Mouse (Mus musculus) spleen, embryonic (tissue): ENCODE data around the gene Hnf1b.

Source experiments
- CTCF ChIA-PET: fragments of 350-600 bp; sonication (Branson Sonifier 250); formaldehyde crosslinking; loops from one replicate; lab custom pipeline; 2022; lab: Charles Lee

Hnf1b gene

DNA sequence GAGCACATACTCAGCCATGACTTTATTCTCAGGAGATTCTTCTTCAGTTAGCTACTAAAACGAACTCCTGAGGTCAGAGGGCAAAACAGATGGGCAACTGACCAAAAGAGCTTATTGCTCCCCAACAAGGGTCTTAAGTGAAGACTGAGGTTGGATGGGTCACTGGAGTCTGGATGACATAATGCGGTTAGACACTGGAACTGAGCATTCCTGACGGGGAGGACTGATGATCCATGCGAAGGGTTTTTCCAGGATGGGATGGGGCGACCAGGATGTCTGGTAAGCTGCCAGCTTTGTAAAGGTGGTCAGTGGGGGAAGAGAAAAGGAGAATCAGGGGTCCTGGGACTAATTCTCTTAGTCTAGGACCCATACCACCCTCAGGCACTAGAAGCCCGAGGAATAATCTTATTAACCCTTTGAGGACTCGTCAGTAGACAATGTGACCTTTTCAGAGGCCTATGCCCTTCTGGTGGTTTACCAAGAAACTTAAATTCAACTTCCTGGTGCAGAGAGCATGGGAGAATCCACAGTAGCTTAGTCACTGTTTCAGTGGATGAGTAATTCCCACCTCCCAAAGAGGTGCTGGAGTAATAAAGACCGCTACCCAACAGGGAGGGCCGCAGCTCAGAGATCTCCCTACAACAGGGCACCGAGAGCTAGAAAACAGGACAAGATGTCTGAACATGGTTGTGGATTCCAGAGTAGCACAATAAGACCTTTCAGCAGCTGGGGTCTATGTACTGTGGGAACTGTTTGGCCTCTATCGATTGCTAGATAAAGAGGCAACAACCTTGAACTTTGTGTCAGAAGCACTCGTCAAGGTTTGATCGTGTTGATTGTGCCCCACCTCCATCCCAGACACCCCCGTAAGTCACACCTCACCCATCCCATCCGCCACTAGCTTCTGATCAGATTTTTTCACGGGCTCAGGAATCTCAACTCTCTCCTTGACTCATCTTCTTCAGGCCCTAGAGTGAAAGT lies 46.9 kb downstream of the Hnf1b start:
- CTCF ChIA-PET, result interaction anchor here (0.5 to 0.6 kb wide), 2 partner anchors 168 to 207 kb away, joined by 4 read pairs; no protein-coding TSS in a partner anchor

DNA sequence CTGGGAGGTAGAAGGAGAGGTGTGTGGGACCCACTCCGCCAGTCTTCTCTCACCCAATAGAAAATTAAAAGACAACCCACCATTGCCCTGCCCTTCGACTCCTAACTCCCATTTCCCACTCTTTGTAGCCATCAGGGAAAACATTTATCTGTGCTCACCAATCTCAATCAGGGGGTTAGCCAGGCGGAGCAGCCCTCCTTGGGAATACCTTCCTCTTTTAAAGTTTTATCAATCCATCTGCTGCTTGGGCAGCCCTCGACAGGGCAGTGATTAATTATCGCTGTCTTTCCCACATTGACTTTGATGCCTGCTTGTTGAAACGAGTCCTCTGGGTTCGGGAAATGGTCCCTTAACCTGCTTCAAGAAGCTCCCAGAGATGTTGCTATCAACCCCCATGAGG lies 47.7 kb downstream of the Hnf1b start:
- CTCF ChIA-PET, result no interaction called here

DNA sequence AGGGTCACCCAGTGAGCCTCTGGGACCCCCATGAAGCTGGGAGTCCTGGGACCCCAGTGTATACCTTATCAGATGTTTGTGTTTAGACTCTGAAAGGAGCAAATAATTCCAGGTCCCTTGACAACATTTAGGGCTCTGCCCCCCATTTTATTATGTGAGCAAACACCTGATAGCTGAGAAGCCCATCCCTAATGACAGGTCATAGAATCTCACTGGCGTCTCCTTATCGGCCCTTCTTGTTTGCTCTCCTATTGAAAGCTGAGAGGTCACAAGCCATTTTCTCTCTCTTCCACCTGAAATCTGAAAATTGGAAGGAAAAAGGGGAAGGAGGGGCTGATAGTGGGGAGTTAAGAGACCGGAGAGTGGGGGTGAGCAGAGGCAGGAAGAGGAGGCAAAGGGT lies 52.9 kb downstream of the Hnf1b start:
- CTCF ChIA-PET, result no interaction called here

DNA sequence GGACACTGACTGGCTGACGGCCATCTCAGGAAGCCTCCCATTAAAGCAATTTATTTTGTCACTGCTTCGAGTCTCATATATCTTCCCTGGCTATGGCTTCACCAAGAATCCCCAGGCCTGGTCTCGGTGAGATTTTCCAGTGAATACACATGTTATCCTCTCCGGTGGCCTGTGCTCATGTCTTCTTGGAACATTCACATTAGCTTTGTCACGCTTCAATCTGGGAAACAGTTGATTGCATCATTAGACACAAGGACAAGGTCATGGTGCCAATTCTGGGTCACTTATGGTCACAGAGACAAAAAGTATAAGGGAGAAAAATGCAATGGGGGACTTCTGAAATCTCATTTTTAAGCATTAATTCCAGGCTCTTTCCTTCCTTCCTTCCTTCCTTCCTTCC lies 55.9 kb downstream of the Hnf1b start:
- CTCF ChIA-PET, result no interaction called here

DNA sequence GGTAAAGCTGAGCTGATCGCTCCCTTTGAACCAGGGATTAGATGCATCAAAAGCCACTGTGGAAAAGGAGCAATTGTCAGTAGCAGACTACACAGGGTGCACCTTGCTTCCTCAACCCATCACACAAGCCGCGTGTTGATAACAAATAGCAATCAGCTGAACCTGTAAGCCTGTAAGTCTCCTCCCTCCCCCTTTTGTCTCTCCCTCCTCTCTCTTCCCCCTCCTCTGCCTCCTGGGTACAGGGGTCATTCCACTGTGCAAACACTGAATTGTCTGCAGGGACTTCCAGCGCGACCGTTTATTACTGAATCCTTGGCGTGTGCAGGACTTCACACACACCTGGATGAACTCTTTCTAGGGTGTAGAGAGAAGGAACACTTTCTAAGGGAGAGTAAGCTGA lies 58.5 kb downstream of the Hnf1b start:
- CTCF ChIA-PET, result no interaction called here

DNA sequence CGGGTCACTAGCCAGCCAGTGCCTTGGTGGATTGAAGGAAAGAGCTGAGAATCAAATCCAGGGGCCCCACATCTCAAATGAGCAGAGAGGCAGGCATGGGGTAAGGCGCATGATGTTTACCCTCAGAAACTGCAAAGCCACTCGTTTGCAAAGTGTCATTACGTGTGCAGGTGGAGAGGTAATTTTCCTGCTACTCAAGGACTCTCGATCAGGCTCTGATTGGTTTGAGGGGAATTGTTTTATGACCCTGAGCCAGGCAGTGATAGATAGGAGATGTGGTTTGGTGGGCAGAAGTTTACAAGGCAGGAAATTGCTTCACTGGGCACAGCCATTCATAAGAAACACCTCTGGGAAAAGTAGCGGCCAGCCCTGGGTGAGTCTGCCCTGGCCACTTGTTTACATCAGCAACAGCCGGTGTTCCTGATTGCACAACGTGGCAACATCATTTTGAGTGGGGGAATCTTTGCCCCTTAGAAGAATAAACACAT lies 64.0 kb downstream of the Hnf1b start:
- CTCF ChIA-PET, result no interaction called here

DNA sequence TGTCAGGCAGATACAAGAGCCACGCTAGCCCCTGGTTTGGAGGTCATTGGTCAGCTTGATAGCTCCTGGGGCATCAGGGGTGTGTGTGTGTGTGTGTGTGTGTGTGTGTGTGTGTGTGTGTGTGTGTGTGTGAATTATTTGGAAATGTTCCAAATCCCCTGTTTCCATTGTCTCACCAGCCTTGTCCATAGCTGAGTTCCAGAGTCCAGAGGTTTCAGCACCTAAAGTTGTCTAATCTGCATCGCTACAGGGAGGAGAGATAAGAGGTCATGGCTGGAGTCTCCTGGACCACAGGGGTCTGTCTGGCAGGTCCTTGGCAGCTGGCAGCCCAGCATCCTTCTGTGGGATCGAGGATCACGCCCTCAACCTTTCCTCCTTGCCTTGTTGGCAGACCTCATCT lies 64.6 kb downstream of the Hnf1b start:
- CTCF ChIA-PET, result no interaction called here

DNA sequence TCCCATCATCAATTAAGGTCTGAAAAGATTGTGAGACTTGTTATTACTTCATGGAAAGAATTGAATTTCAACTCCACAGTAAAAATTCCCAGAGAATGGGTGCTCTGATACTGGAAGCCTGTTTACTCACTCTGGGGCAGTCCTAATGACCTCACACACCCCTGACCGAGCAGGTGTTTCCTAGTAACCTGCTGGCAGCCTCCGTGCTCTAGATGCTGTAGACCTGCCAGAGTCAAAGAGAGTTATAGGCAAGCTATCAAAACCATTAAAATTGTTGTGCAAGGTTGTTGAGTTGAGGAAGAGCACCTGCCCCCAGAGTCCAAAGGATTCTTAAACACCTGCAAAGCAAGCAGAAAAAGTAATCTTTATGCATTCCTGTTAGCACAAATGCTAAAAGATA lies 72.7 kb downstream of the Hnf1b start:
- CTCF ChIA-PET, result no interaction called here

DNA sequence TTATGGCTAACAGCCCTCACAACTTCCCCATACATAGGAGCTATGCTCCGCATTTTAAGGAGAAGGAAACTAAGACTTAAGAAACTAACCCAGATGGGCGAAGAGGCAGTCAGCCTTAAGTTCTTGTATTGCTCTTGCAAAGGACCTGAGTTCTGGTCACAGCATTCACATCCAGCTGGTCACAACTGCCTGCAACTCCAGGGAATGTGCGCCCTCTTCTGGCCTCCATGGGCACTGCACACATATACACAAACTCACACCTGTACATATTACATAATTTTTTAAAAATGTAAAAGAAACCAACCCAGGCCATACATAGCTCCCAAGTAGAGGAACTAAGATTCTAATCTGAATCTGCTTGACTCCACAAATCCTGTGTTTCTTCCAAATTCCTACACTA lies 77.2 kb downstream of the Hnf1b start:
- CTCF ChIA-PET, result no interaction called here

DNA sequence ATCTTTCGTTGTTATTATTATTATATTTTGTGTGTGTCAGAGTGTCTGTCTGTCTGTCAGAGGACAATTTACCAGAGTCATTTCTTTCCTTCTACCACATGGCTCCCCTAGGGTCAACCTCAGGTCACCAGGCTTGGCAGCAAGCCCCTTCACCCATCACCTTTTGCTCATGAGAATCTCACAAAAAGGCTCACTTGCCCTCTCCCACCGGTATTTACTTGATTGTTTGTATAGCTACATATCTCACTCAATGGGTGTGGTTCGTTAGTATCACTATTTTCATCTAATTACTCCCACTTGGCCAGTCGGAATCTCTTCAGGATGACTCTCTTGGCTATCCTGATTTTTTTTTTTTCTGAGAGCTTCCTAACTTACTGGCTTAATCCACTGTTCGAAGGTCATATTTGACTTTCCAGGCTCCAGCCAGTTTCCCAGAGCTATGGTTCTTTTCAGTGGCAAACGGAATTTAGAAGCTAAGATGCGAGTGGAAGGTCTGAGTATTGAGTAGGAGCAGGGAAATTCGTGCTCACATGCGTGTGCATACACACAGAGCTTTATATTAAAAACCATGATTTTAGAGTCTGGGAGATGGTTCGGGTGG lies 82.7 kb downstream of the Hnf1b start:
- CTCF ChIA-PET, result interaction anchor here (0.6 kb wide), 1 partner anchor 105 kb away, joined by 4 read pairs; no protein-coding TSS in a partner anchor

DNA sequence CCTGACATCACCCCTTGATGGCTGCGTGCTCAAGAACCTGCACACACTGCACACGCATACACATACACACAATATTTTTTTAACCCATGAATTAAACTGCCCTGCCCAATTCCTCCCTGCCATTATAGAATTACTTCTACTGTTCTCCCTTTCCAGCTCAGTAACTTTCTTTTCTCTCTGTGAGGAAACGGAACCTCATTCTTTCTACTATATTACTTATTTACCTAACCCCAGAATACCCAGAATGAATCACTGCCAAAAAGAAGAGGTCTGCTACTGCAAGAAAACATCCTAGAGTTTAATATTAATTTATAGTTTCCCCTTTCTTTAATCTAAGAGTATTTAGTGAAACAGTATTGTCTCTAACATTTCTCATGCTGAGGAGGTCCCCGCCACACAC lies 83.5 kb downstream of the Hnf1b start:
- CTCF ChIA-PET, result no interaction called here

DNA sequence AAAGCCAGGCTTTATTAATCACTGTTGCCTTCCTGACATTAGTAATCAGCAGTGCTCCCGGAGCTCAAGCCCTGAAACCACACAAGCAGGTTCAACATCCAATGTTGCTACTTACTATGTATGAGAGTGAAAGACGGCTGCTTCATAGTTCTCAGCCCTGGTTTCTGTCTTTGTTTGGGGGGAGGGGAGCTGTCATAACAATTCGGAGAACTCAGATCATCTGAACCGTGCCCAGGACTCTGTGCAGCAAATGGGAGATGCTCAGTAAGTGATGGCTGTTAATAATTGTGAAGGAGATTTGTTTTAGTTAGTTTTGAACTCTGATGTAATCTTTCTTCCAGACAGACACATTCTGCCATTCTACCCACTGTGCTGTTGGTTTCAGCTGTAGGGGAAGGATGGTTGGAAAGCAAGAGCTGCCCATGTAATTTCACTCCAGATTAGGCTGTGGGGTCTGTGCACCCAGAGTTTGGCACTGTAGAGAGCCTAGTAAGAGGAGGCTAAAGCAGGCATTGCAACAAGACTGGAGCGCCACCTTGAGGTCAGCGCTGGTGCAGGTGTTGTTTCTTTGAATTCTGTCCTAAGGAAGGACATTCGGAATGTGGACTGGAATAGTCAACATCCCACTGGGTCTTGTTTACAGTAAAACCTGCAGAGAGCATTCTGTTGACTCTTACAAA lies 86.3 kb downstream of the Hnf1b start:
- CTCF ChIA-PET, result interaction anchor here (0.7 kb wide), 1 partner anchor 421 kb away, joined by 3 read pairs; no protein-coding TSS in a partner anchor

DNA sequence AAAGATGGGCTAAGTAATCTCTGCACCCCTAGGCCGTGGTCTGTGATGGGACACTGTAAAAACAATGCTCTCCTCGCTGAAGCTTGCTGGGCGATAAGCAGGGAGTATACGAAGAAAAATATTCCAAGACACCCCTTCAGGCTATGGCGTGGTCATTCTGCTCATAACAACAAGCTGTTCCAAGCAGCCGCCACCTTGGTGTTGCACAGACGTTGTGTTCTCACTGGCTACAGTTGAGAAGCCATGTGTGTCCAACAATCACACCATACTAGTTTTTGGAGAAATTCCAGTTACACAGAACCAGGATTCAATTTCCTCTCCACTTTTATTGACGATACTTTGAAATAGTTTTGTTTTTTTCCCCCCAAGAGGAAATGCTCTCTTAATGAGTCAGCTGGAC lies 88.7 kb downstream of the Hnf1b start:
- CTCF ChIA-PET, result no interaction called here

DNA sequence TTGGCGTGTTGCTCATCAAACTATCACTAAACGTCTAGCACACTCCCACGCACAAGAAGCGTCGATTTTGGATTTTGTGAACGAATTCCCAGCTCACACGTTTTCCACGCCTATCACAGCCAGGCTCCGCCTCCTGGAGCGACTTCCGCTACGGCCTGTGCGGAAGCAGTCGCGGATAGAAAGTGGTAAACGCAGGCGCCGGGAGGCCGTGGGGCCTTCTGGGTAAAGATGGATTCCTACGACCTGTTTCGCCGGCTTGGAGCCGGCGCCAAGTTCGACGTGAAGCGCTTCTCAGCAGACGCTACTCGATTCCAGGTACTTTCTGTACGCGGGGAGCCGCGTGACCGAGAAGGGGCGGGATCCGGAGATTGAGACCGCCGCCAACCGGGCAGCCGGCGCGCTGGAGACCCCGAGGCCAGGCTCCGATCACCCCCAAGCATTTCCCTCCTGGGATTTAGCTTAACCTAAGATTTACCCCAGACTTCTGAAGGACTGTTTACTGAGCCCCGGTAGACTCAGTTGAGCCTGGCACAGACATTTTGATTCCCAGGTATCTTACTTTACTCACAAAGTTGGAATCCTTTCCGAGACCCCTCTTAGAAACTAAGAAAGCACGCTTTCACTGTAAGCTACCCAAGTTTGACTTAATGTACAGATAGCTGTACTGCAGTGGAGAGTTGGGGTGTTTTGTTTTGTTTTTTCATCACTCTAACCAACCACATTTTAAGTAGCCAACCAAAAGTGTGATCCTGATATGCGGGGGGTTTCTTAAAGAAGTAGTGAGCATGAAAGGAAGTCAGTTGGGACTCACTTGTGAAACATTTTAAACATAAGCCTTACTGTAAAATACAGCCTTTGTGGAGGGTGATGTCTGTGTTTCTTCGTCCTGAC lies 92.3 kb downstream of the Hnf1b start, which contains the start of gene Ddx52:
Ddx52 (plus strand) TSS at position 113 of the 891 bp plus-strand sequence.
- CTCF ChIA-PET, result interaction anchor here (0.9 kb wide), 1 partner anchor 499 kb away, joined by 3 read pairs; no protein-coding TSS in a partner anchor
